Comparison of ENCODE assay signal across 13 mouse cellular contexts in the genomic region with DNA sequence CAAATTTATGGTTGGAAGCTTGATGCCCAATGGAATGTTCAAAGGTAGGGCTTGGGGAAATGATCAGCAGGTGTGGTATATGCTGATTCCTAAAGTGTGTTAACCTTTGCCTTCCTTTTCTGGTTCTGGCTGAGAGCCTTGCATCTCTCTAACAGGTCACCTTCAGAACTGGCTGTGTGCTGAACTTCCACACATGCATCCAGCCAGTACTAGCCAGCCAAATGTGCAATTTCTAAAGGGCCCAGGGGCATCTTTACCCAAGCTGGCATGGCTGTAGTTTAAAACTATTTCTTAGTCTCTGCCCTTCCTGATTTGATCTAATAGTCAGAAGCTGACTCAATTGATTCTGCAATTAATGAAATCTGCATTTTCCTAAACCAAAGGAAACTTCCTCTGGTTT.
"Had no signal": no experiment of that assay in that cellular context is flagged by ENCODE, and none has a peak within 500 bp of the region (broad histone marks: within the 10 kb centered on the region; RNA-seq: fewer than 3 reads in every experiment).

No protein-coding gene starts in this region.

- H3K9me3 ChIP-seq: limb, embryonic 13.5 days; midbrain, embryonic 12.5 days; neural tube, embryonic 13.5 days had no signal

- H3K9ac ChIP-seq: limb, embryonic 13.5 days; liver, embryonic 14.5 days; midbrain, embryonic 12.5 days; neural tube, embryonic 13.5 days had no signal

- H3K36me3 ChIP-seq: limb, embryonic 13.5 days; midbrain, embryonic 12.5 days; neural tube, embryonic 13.5 days had no signal

- H3K27ac ChIP-seq: limb, embryonic 13.5 days; liver, embryonic 14.5 days; midbrain, embryonic 12.5 days; neural tube, embryonic 13.5 days had no signal

- H3K4me2 ChIP-seq: limb, embryonic 13.5 days; midbrain, embryonic 12.5 days; neural tube, embryonic 13.5 days had no signal

- DNase-seq: layer of hippocampus, adult 9-11 months; layer of hippocampus, postnatal 36 days; left cerebral cortex, postnatal 4 days; lung, adult 18-20 months; retina, postnatal 1 day; right cerebral cortex, postnatal 25 days; thymus, postnatal 36 days had no signal

- ATAC-seq: intestine, embryonic 16.5 days; midbrain, embryonic 16.5 days had no signal

- H3K4me3 ChIP-seq: limb, embryonic 13.5 days; midbrain, embryonic 12.5 days; neural tube, embryonic 13.5 days had no signal

- H3K4me1 ChIP-seq: limb, embryonic 13.5 days; midbrain, embryonic 12.5 days; neural tube, embryonic 13.5 days had no signal

- H3K27me3 ChIP-seq: limb, embryonic 13.5 days; midbrain, embryonic 12.5 days; neural tube, embryonic 13.5 days had no signal
